Mouse (Mus musculus) stomach, embryonic 14.5 days (tissue): Measurements from ENCODE around the gene Pcsk2. TPM values are rescaled to one million over a fixed set of nuclear protein-coding genes. Genes with fewer than 3 reads are reported as not detected.

Experiments used
- ATAC-seq: fragments of 200-750 bp; cut with Nextera tagmentation; 2 replicates; pipeline ENCODE4 v1.8.0; 2017; ENCODE audit warnings: low read depth, moderate TSS enrichment; ENCODE audit not compliant: insufficient number of reproducible peaks, insufficient read depth, low FRiP score
- H3K27ac ChIP-seq: fragments of 300-500 bp; sonication (generic); 2 replicates; pipeline ENCODE4 v1.5.1; 2014; ENCODE audit warnings: mild to moderate bottlenecking, low read length, moderate library complexity, mixed read lengths
- H3K27me3 ChIP-seq: fragments of 300-500 bp; sonication (generic); 2 replicates; pipeline ENCODE4 v1.6.1; 2014; ENCODE audit warnings: low read length, control low read depth, mixed read lengths; ENCODE audit not compliant: control insufficient read depth, insufficient read depth
- H3K36me3 ChIP-seq: fragments of 300-500 bp; sonication (generic); 2 replicates; pipeline ENCODE4 v1.6.1; 2014; ENCODE audit warnings: mild to moderate bottlenecking, control low read depth, low read length, moderate library complexity, mixed read lengths; ENCODE audit not compliant: control insufficient read depth, insufficient read depth
- H3K4me1 ChIP-seq: fragments of 300-500 bp; sonication (generic); 2 replicates; pipeline ENCODE4 v1.6.1; 2014; ENCODE audit warnings: low read length, control low read depth, mixed read lengths; ENCODE audit not compliant: control insufficient read depth, insufficient read depth
- H3K4me2 ChIP-seq: fragments of 300-500 bp; sonication (generic); replicated peaks from 2 replicates; pipeline ENCODE4 v1.6.1; 2014; ENCODE audit warnings: low read depth, low read length, control low read depth
- H3K4me3 ChIP-seq: fragments of 300-500 bp; sonication (generic); 2 replicates; pipeline ENCODE4 v1.5.1; 2014; ENCODE audit warnings: low read depth, low read length, control low read depth
- H3K9ac ChIP-seq: fragments of 300-500 bp; sonication (generic); replicated peaks from 2 replicates; pipeline ENCODE4 v1.6.1; 2014; ENCODE audit warnings: low read depth, mild to moderate bottlenecking, control low read depth, low read length, moderate library complexity, mixed read lengths
- H3K9me3 ChIP-seq: fragments of 300-500 bp; sonication (generic); 2 replicates; pipeline ENCODE4 v1.6.1; 2016; ENCODE audit warnings: low read depth, low read length, control low read depth; ENCODE audit not compliant: control insufficient read depth
- WGBS: fragments of 180-500 bp; shearing (Covaris S2); extraction: QIAGEN DNeasy Blood & Tissue Kit; methylation state at CpG from one replicate; pipeline ENCODE4 v1.1.7; 2014; 5-methylcytosine and 5-hydroxymethylcytosine counted together
- polyA plus RNA-seq: library from polyadenylated mRNA; unstranded; fragments of >200 nt; fragmentation: Nextera tagmentation; extraction: Ambion mirVana; gene quantifications from 2 replicates; pipeline ENCODE4 v1.2.1, GENCODE M21; 2014

The Pcsk2 gene
- polyA plus RNA-seq, 1 experiment from 2014 or later = 1.1 TPM

GRCm38 (mm10) chr2:143839458-143839857 is 293.5 kb downstream of the Pcsk2 start:
- no peak overlapping the region for H3K4me2 ChIP-seq
- no peaks in the 10 kb centered on the region for H3K27me3 ChIP-seq
- H3K27ac ChIP-seq = no peak overlapping the region
- no peak overlapping the region for H3K4me3 ChIP-seq
- H3K9me3 ChIP-seq = no peaks in the 10 kb centered on the region
- 89% methylated on average over 2 of the region's 2 CpGs for WGBS
- no peak for ATAC-seq
- H3K36me3 ChIP-seq = no peaks in the 10 kb centered on the region
- no peaks in the 10 kb centered on the region for H3K4me1 ChIP-seq
- H3K9ac ChIP-seq = no peak overlapping the region

- Histone ChIP-seq H3K4me1 (no peaks in the 10 kb centered on the region), H3K36me3 (no peaks in the 10 kb centered on the region), H3K4me3 (no peak overlapping the region), H3K4me2 (no peak overlapping the region), H3K9me3 (no peaks in the 10 kb centered on the region), H3K27ac (no peak overlapping the region), H3K9ac (no peak overlapping the region), H3K27me3 (no peaks in the 10 kb centered on the region)
- ATAC-seq = no peak
- WGBS = 78% methylated on average over 6 of the region's 6 CpGs
Measured at GRCm38 (mm10) chr2:143840895-143841294, 294.9 kb downstream of the Pcsk2 start.

- no peak overlapping the region for H3K9ac ChIP-seq
- no peaks in the 10 kb centered on the region for H3K36me3 ChIP-seq
- H3K4me3 ChIP-seq = no peak overlapping the region
- ATAC-seq = no peak
- no peaks in the 10 kb centered on the region for H3K27me3 ChIP-seq
- WGBS = 81% methylated on average over 7 of the region's 7 CpGs
- H3K4me1 ChIP-seq = no peaks in the 10 kb centered on the region
- H3K4me2 ChIP-seq = no peak overlapping the region
- H3K27ac ChIP-seq = no peak overlapping the region
- no peaks in the 10 kb centered on the region for H3K9me3 ChIP-seq
Measured at GRCm38 (mm10) chr2:143841536-143841935, 295.6 kb downstream of the Pcsk2 start.

GRCm38 (mm10) chr2:143844779-143845178 is 298.8 kb downstream of the Pcsk2 start:
- Histone ChIP-seq H3K4me1 (no peaks in the 10 kb centered on the region), H3K9me3 (no peaks in the 10 kb centered on the region), H3K27ac (no peak overlapping the region), H3K27me3 (no peaks in the 10 kb centered on the region), H3K36me3 (no peaks in the 10 kb centered on the region), H3K4me3 (no peak overlapping the region), H3K4me2 (no peak overlapping the region), H3K9ac (no peak overlapping the region)
- ATAC-seq = no peak
- WGBS = 82% methylated on average over 5 of the region's 5 CpGs

GRCm38 (mm10) chr2:143846799-143847198 is 300.8 kb downstream of the Pcsk2 start:
- 0 out of 2 replicates have a peak, but pooled peaks have one; percentile 23 for ATAC-seq
- Histone ChIP-seq H3K27ac (no peak overlapping the region), H3K36me3 (no peaks in the 10 kb centered on the region), H3K4me2 (no peak overlapping the region), H3K27me3 (no peaks in the 10 kb centered on the region), H3K9me3 (no peaks in the 10 kb centered on the region), H3K9ac (no peak overlapping the region), H3K4me1 (no peaks in the 10 kb centered on the region), H3K4me3 (no peak overlapping the region)
- 73% methylated on average over 4 of the region's 4 CpGs for WGBS

- no peak overlapping the region for H3K27ac ChIP-seq
- H3K4me2 ChIP-seq = no peak overlapping the region
- H3K9ac ChIP-seq = no peak overlapping the region
- ATAC-seq = no peak
- H3K36me3 ChIP-seq = no peaks in the 10 kb centered on the region
- 60% methylated on average over 3 of the region's 3 CpGs for WGBS
- H3K4me1 ChIP-seq = peaks cover 1% of the 10 kb centered on the region; the same call in 1 of the 2 replicates
- H3K27me3 ChIP-seq = no peaks in the 10 kb centered on the region
- no peak overlapping the region for H3K4me3 ChIP-seq
- H3K9me3 ChIP-seq = no peaks in the 10 kb centered on the region
Measured at GRCm38 (mm10) chr2:143847291-143847690, 301.3 kb downstream of the Pcsk2 start.

- Histone ChIP-seq H3K4me2 (no peak overlapping the region), H3K36me3 (no peaks in the 10 kb centered on the region), H3K4me3 (no peak overlapping the region), H3K27ac (no peak overlapping the region), H3K9ac (no peak overlapping the region), H3K9me3 (no peaks in the 10 kb centered on the region), H3K27me3 (no peaks in the 10 kb centered on the region), H3K4me1 (peaks cover 11% of the 10 kb centered on the region; the same call in 1 of the 2 replicates)
- ATAC-seq = no peak
- 82% methylated on average over 12 of the region's 12 CpGs for WGBS
Measured at GRCm38 (mm10) chr2:143851354-143852221, 305.6 kb downstream of the Pcsk2 start.

GRCm38 (mm10) chr2:143852295-143853275 is 306.6 kb downstream of the Pcsk2 start:
- Histone ChIP-seq H3K36me3 (no peaks in the 10 kb centered on the region), H3K4me3 (no peak overlapping the region), H3K9ac (no peak overlapping the region), H3K27ac (no peak overlapping the region), H3K9me3 (no peaks in the 10 kb centered on the region), H3K27me3 (no peaks in the 10 kb centered on the region), H3K4me1 (peaks cover 11% of the 10 kb centered on the region; the same call in 1 of the 2 replicates), H3K4me2 (no peak overlapping the region)
- 28% methylated on average over 18 of the region's 18 CpGs for WGBS
- ATAC-seq = peak; percentile 21; the same call in 1 of the 2 replicates
